Mouse (Mus musculus) midbrain, embryonic 10.5 days (tissue): ENCODE results near the gene Hoxb5. TPM values are rescaled to one million over a fixed set of nuclear protein-coding genes. Genes with fewer than 3 reads are reported as not detected.
A peak's percentile ranks its signal among the peaks of the same experiment; 100 is the strongest.

ENCODE experiments used
- DNase-seq: peaks from one replicate; pipeline ENCODE4 v3.0.0-alpha.2; 2017; ENCODE audit warnings: low spot score
- H3K27ac ChIP-seq: fragments of 300-500 bp; sonication (generic); replicated peaks from 2 replicates; pipeline ENCODE4 v1.5.1; 2016; ENCODE audit warnings: mild to moderate bottlenecking
- H3K27me3 ChIP-seq: fragments of 300-500 bp; sonication (generic); 2 replicates; pipeline ENCODE4 v1.6.1; 2016; ENCODE audit warnings: low read depth, mild to moderate bottlenecking; ENCODE audit not compliant: poor library complexity, severe bottlenecking
- H3K36me3 ChIP-seq: fragments of 300-500 bp; sonication (generic); 2 replicates; pipeline ENCODE4 v1.6.1; 2016; ENCODE audit warnings: mild to moderate bottlenecking, moderate library complexity
- H3K4me1 ChIP-seq: fragments of 300-500 bp; sonication (generic); 2 replicates; pipeline ENCODE4 v1.6.1; 2016
- H3K4me3 ChIP-seq: fragments of 300-500 bp; sonication (generic); 2 replicates; pipeline ENCODE4 v1.5.1; 2016; ENCODE audit warnings: mild to moderate bottlenecking, moderate library complexity
- H3K9me3 ChIP-seq: fragments of 300-500 bp; sonication (generic); replicated peaks from 2 replicates; pipeline ENCODE4 v1.6.1; 2016; ENCODE audit warnings: mild to moderate bottlenecking
- WGBS: fragments of 180-500 bp; shearing (Covaris S2); methylation state at CpG from one replicate; pipeline ENCODE4 v1.1.7; 2016; 5-methylcytosine and 5-hydroxymethylcytosine counted together
- polyA plus RNA-seq: library from polyadenylated mRNA; unstranded; fragments of >200 nt; fragmentation: Nextera tagmentation; extraction: Ambion mirVana; gene quantifications from 2 replicates; pipeline ENCODE4 v1.2.1, GENCODE M21; 2016

The Hoxb5 gene
- polyA plus RNA-seq, 1 experiment from 2014 or later: not detected

DNA sequence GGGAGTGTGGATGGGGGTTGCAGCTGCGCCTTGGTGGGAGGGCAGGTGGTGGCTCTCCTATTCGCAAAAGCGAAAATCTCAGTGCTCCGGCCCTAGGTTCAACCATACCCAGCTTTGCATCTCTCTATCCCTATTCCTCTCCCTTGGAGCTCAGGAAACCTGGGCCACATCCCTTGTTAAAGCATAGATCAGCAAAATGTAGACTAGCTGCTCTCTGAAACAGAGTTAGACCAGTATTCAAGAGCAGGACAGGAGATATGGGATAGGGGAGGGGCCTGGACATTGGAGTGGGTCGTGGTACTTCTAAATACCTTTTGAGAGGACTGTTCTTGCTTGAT, 12.2 kb downstream of the Hoxb5 start:
- H3K27me3 ChIP-seq: peaks cover 100% of the 10 kb centered on the region
- H3K4me1 ChIP-seq: peaks cover 25% of the 10 kb centered on the region
- no peak overlapping the region for H3K27ac ChIP-seq
- no peaks in the 10 kb centered on the region for H3K36me3 ChIP-seq
- no peak overlapping the region for H3K4me3 ChIP-seq
- H3K9me3 ChIP-seq: no peaks in the 10 kb centered on the region
- 5% methylated on average over 5 of the region's 5 CpGs for WGBS
- DNase-seq: no peak

DNA sequence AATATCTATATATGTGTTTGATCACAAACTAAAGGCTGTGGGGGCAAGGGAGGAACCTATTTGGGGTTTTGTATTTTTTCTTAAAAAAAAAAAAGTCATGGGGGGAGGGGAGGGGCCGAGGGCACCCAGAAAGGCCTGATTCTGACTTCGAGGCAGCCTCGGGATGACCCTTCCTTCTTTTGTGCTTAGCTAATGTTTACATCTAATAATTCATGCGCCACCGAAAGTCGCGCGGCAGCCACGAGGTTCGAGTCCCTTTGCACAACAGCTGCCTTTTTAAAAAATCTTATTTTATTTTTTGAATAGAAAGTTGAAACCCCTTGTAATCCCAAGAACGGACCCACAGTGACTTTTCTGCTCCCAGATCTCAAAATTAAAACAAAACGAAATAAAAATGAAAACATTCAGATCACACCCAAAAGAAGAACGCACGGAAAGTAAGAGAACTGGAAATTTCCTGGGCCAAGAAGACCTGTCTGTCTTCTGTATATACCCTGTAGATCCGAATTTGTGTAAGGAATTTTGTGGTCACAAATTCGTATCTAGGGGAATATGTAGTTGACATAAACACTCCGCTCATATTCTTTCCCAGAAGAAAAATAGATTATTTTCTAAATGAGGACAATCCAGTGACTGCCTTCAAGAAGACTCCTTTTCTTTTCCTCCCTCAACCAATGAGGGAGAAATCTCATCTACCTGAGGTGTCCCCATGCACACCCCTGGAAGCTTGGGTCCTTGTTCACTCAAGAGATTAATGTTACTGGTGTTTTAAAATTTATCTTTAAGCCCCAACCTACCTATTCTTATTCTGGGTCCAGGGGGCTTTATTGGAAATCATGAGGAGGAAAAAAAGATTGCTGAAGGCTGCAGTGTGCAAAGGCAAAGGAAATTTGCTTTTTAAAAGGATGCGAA, 13.8 kb downstream of the Hoxb5 start:
- 8% methylated on average over 18 of the region's 18 CpGs for WGBS
- Histone ChIP-seq H3K4me3 (no peak overlapping the region), H3K9me3 (no peaks in the 10 kb centered on the region), H3K27me3 (peaks cover 100% of the 10 kb centered on the region), H3K27ac (no peak overlapping the region), H3K36me3 (no peaks in the 10 kb centered on the region), H3K4me1 (peaks cover 21% of the 10 kb centered on the region)
- no peak for DNase-seq

DNA sequence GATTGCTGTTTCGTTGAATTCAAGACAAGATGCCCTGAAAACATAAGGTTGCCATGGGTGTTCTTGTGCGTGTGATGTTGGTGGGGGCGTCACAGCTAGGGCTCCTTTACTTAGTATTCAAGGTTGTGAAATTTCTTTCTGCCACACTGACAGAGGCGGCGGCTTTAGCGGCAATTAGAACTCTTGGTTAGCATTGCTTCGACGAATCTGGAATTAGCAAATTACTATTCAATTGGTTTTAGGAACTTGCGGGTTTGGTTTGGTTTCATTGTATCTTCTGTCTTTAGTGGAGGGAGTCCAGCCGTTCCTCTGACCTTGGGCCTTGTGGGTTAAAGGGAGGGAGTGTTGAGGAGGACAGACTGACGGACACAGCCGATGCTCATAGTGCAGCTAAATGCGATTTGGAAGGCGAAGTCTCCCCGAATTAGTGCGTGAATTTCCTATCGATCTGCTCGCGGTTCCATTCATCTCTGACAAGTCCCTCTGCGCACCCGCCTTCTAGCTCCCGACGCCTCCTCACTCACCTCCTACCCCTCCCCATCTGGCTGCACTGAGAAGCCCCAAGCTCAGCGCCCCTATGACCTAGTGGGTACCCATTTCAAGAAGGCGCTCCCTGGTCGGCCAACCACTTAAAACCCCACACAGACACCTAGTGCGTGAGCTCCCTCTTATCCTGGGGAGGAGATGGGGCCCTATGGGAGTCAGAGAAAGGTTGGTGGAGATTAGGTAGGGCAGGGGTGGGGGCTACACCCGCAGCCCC, 14.7 kb downstream of the Hoxb5 start, which contains the start of gene Hoxb4:
Hoxb4 (plus strand) TSS at position 660 of the 760 bp plus-strand sequence.
- Histone ChIP-seq H3K9me3 (no peaks in the 10 kb centered on the region), H3K27me3 (peaks cover 100% of the 10 kb centered on the region), H3K4me1 (peaks cover 18% of the 10 kb centered on the region), H3K36me3 (no peaks in the 10 kb centered on the region), H3K27ac (no peak within 1 kb of the TSS), H3K4me3 (peak within 1 kb of the TSS; percentile 51)
- WGBS: 2% methylated on average over 28 of the region's 28 CpGs
- DNase-seq: peak; percentile 62

DNA sequence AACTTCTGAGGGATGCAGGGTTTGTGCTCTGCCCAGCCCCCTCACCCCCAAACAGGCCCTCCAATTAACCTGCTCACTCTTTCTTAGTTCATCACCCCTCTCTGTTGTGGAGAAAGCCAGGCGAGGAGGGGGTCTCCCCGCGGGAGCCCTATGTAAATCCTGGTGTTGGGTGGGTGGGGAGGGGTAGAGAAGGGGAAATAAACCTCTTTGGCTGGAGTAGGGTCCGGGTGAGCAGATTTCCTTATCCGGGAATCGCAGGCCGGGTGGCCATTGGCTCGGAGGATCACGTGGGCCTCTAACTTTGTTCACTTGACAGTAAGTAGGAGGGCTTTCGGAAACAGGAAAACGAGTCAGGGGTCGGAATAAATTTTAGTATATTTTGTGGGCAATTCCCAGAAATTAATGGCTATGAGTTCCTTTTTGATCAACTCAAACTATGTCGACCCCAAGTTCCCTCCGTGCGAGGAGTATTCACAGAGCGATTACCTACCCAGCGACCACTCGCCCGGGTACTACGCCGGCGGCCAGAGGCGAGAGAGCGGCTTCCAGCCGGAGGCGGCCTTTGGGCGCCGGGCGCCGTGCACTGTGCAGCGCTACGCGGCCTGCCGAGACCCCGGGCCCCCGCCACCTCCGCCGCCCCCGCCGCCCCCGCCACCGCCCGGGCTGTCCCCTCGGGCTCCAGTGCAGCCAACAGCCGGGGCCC, 15.4 kb downstream of the Hoxb5 start:
- no peaks in the 10 kb centered on the region for H3K9me3 ChIP-seq
- no peak overlapping the region for H3K27ac ChIP-seq
- peaks cover 100% of the 10 kb centered on the region for H3K27me3 ChIP-seq
- no peaks in the 10 kb centered on the region for H3K36me3 ChIP-seq
- peaks cover 18% of the 10 kb centered on the region for H3K4me1 ChIP-seq
- peak overlapping the region; percentile 51 for H3K4me3 ChIP-seq
- peak; percentile 78 for DNase-seq
- WGBS: under 1% methylated on average over 45 of the region's 45 CpGs

DNA sequence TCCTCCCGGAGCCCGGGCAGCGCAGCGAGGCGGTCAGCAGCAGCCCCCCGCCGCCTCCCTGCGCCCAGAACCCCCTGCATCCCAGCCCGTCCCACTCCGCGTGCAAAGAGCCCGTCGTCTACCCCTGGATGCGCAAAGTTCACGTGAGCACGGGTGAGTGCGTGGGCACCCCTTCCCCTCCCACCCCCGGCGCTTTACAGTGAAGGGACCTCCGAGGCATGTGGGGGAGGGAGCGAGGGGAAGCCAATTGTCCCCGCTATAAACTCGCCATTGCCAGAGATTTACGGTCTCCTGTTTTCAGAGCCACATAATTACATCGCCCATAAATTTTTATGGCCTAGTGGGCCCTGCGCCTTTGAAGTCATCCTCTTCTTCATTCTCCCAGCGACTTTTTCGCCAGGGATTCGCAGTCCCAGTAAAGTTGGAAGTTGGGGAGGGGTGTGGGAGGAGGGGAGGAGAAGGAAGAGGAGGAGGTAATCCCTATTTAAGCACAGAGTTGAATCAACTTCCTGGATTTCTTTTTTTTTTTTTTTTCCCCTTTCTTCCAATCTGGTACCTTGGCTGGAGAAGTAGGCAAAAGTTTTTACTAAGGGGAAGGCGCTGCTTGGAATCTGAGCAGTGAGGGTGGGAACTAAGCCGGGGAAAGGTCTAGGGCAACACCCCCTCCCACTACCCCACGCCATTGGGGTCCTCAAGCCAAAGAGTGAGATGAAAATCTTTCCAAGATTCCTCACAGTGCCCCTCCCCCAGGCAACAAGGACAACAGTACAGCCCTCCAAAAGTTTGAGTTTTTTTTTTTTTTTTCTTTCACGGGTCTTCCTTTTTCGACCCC, 16.2 kb downstream of the Hoxb5 start:
- no peak overlapping the region for H3K27ac ChIP-seq
- DNase-seq: no peak
- peak overlapping the region; percentile 51 for H3K4me3 ChIP-seq
- under 1% methylated on average over 33 of the region's 34 CpGs for WGBS
- peaks cover 100% of the 10 kb centered on the region for H3K27me3 ChIP-seq
- H3K4me1 ChIP-seq: peaks cover 18% of the 10 kb centered on the region
- no peaks in the 10 kb centered on the region for H3K9me3 ChIP-seq
- H3K36me3 ChIP-seq: no peaks in the 10 kb centered on the region

DNA sequence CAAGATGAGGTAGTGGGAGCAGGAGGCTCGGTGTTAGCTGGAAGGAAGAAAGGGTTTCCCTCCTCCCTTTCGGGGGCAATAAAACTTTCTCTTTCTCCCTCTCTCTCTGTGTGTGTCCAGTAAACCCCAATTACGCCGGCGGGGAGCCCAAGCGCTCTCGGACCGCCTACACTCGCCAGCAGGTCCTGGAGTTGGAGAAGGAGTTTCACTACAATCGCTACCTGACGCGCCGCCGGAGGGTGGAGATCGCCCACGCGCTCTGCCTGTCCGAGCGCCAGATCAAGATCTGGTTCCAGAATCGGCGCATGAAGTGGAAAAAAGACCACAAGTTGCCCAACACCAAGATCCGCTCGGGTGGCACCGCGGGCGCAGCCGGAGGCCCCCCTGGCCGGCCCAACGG, 16.8 kb downstream of the Hoxb5 start:
- Histone ChIP-seq H3K4me1 (peaks cover 18% of the 10 kb centered on the region), H3K9me3 (no peaks in the 10 kb centered on the region), H3K27me3 (peaks cover 100% of the 10 kb centered on the region), H3K4me3 (no peak overlapping the region), H3K27ac (no peak overlapping the region), H3K36me3 (no peaks in the 10 kb centered on the region)
- under 1% methylated on average over 29 of the region's 29 CpGs for WGBS
- DNase-seq: no peak

DNA sequence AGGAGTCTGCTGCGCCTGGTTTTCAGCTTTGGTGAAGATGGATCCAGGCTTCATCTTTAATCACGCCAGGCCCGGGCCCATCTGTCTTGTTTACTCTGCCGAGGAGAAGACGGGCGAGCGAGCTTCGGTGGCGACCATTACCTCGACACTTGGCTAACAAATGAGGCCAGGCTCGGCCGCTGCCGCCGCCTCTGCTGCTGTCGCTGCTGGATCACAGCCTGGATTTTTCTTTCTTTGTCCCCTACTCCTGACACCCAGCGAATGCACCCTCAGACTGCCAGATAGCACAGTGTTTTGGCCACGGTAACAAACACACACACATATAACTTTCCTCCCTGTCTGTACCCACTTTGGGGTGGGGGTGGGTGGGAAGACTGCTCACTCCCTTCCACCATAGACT, 17.6 kb downstream of the Hoxb5 start:
- no peaks in the 10 kb centered on the region for H3K9me3 ChIP-seq
- H3K27ac ChIP-seq: no peak overlapping the region
- H3K4me3 ChIP-seq: no peak overlapping the region
- under 1% methylated on average over 17 of the region's 17 CpGs for WGBS
- H3K36me3 ChIP-seq: no peaks in the 10 kb centered on the region
- DNase-seq: peak; percentile 59
- peaks cover 100% of the 10 kb centered on the region for H3K27me3 ChIP-seq
- H3K4me1 ChIP-seq: peaks cover 18% of the 10 kb centered on the region

DNA sequence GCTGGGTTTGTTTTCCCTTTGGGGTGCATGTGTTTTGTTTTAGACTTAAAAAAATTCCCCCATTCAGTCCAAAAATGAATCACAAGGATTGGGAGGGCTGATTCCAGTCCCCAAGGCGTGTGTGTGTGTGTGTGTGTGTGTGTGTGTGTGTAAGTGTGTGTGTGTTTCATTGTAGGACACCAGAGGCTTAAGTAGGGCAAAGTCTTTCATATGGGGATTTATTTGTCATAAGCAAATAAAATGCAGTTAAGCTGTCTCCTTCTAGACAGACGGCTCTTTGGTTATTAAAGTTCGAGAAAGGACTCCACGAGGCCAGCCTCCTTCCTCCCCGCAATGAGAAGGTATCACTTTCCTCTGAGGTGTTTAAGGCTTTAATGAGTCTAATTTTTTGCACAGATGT, 18.7 kb downstream of the Hoxb5 start:
- H3K36me3 ChIP-seq: no peaks in the 10 kb centered on the region
- H3K9me3 ChIP-seq: no peaks in the 10 kb centered on the region
- peaks cover 100% of the 10 kb centered on the region for H3K27me3 ChIP-seq
- WGBS: 11% methylated on average over 5 of the region's 5 CpGs
- DNase-seq: no peak
- no peak overlapping the region for H3K27ac ChIP-seq
- H3K4me1 ChIP-seq: peaks cover 18% of the 10 kb centered on the region
- H3K4me3 ChIP-seq: no peak overlapping the region

DNA sequence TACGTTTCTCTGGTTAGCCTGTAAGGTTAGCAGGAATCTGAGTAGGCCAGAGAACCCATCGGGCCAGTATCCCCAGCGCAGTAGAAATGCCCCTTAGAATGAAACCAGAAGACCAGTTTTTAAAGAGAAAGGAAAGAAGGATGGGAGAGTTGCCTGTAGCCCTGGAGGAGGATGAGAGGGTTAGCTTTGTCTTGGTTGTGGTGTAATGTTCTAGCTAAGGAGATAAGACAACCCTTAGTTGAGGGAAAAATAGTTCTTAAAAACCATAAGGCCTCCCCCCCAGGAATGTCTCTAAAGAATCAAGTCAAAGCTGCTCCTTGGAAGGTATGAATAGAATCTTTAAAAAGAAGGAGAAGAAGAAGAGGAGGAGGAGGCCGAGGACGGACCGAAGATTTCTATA, 19.6 kb downstream of the Hoxb5 start:
- DNase-seq: no peak
- 5% methylated on average over 6 of the region's 6 CpGs for WGBS

DNA sequence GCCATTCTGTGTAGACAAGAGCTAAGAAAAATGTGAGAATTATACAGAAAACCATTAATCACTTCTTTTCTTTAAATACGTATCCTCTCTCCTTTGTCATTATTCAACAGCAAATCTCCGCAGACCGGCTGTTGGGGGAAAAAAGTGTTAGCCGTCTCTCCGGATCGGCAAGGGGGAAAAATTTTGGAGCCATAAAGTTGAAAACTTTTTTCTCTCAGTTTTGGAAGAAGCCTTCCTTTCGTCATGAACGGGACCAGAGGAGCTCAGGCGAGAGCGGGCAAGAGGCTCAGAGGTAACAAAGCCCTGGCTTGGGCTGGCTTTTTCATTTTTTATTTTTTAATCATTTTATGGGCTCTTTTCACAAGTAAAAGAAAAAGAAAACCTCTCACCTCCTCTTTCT, 20.0 kb downstream of the Hoxb5 start, which contains the start of gene Hoxb3:
Hoxb3 (plus strand) TSS at position 173 of the 400 bp plus-strand sequence.
- no peak within 1 kb of the TSS for H3K4me3 ChIP-seq
- no peak within 1 kb of the TSS for H3K27ac ChIP-seq

More for the DNA sequence above, 19.6 kb downstream of the Hoxb5 start:
- Histone ChIP-seq H3K9me3 (no peaks in the 10 kb centered on the region), H3K4me1 (peaks cover 18% of the 10 kb centered on the region), H3K36me3 (no peaks in the 10 kb centered on the region), H3K4me3 (no peak overlapping the region), H3K27me3 (peaks cover 100% of the 10 kb centered on the region), H3K27ac (no peak overlapping the region)

DNA sequence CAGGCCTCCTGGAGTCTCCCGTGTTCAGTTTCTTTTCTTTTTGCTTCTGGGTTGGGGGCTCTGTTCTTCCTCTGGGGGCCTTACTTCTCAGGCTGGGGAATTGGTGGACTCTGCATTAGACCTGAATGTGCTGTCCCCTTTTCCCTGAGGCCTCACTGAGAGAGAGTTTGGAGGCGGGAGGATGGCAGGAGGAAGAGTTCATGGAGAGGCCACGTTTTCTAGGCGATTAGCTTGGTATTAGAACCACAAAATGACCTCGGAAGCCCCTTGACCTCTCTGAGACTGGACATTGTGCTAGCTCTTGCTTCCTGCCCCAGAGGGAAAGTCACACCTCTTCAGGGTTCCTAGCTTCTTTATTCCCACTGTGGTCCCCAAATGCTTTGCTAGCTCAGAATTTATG, 21.0 kb downstream of the Hoxb5 start:
- H3K27ac ChIP-seq: no peak overlapping the region
- no peak overlapping the region for H3K4me3 ChIP-seq

More for the DNA sequence above, 20.0 kb downstream of the Hoxb5 start, which contains the start of gene Hoxb3:
- H3K36me3 ChIP-seq: no peaks in the 10 kb centered on the region
- H3K27me3 ChIP-seq: peaks cover 100% of the 10 kb centered on the region
- H3K4me1 ChIP-seq: peaks cover 14% of the 10 kb centered on the region
- H3K9me3 ChIP-seq: no peaks in the 10 kb centered on the region
- 2% methylated on average over 10 of the region's 10 CpGs for WGBS
- no peak for DNase-seq

DNA sequence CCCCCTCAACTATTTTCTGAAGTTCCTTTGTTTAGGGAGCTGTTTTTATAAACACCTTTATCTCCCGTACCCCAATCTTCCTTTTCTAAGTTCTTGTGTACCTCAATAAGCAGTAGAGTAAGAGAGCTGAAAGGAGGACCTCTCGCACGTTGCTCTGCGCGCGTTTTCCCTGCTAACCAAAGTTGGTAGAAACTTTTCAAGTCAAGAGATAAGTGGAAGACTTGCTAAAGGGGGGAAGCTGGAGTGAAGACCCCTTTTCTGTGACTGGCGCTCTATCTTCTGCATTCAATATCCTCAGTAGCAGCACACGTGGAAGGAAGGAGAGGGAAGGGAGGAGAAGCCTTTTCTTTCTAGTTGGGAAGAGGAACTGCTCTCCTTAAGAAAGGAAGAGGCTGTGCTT, 21.8 kb downstream of the Hoxb5 start:
- whole genome bisulfite sequencing: 2% methylated on average over 8 of the region's 8 CpGs
- Histone ChIP-seq H3K4me3 (no peak overlapping the region), H3K4me1 (peaks cover 3% of the 10 kb centered on the region; the same call in 1 of the 2 replicates), H3K27ac (no peak overlapping the region), H3K9me3 (no peaks in the 10 kb centered on the region), H3K27me3 (peaks cover 100% of the 10 kb centered on the region), H3K36me3 (no peaks in the 10 kb centered on the region)
- DNase-seq: no peak

More for the DNA sequence above, 21.0 kb downstream of the Hoxb5 start:
- Histone ChIP-seq H3K36me3 (no peaks in the 10 kb centered on the region), H3K4me1 (peaks cover 6% of the 10 kb centered on the region), H3K27me3 (peaks cover 100% of the 10 kb centered on the region), H3K9me3 (no peaks in the 10 kb centered on the region)
- WGBS: 4% methylated on average over 5 of the region's 5 CpGs
- no peak for DNase-seq
